Mouse (Mus musculus) liver, embryonic 13.5 days (tissue): ENCODE data around the gene Arhgap8. TPM values are rescaled to one million over a fixed set of nuclear protein-coding genes. Genes with fewer than 3 reads are reported as not detected.

Experiments used
- ATAC-seq: fragments of 200-750 bp; cut with Nextera tagmentation; 2 replicates; pipeline ENCODE4 v1.8.0; 2017; ENCODE audit warnings: low read depth, mild to moderate bottlenecking, moderate number of reproducible peaks, moderate library complexity
- DNase-seq: peaks from one replicate; pipeline ENCODE4 v3.0.0; 2022
- H3K27ac ChIP-seq: fragments of 300-500 bp; sonication (generic); 2 replicates; pipeline ENCODE4 v1.5.1; 2015; ENCODE audit warnings: moderate library complexity, mild to moderate bottlenecking, inconsistent platforms
- H3K27me3 ChIP-seq: fragments of 300-500 bp; sonication (generic); 2 replicates; pipeline ENCODE4 v1.6.1; 2015; ENCODE audit warnings: mild to moderate bottlenecking, inconsistent platforms
- H3K36me3 ChIP-seq: fragments of 300-500 bp; sonication (generic); 2 replicates; pipeline ENCODE4 v1.6.1; 2015; ENCODE audit warnings: mild to moderate bottlenecking, inconsistent platforms
- H3K4me1 ChIP-seq: fragments of 300-500 bp; sonication (generic); replicated peaks from 2 replicates; pipeline ENCODE4 v1.6.1; 2015; ENCODE audit warnings: inconsistent platforms
- H3K4me2 ChIP-seq: fragments of 300-500 bp; sonication (generic); 2 replicates; pipeline ENCODE4 v1.6.1; 2015; ENCODE audit warnings: inconsistent platforms, mild to moderate bottlenecking, moderate library complexity
- H3K4me3 ChIP-seq: fragments of 300-500 bp; sonication (generic); replicated peaks from 2 replicates; pipeline ENCODE4 v1.5.1; 2015; ENCODE audit warnings: mild to moderate bottlenecking, inconsistent platforms
- H3K9ac ChIP-seq: fragments of 300-500 bp; sonication (generic); 2 replicates; pipeline ENCODE4 v1.6.1; 2015; ENCODE audit warnings: mild to moderate bottlenecking, inconsistent platforms
- H3K9me3 ChIP-seq: fragments of 300-500 bp; sonication (generic); replicated peaks from 2 replicates; pipeline ENCODE4 v1.6.1; 2016; ENCODE audit warnings: inconsistent platforms
- WGBS: fragments of 180-500 bp; shearing (Covaris S2); methylation state at CpG from one replicate; pipeline ENCODE4 v1.1.7; 2015; ENCODE audit not compliant: insufficient replicate concordance; 5-methylcytosine and 5-hydroxymethylcytosine counted together
- polyA plus RNA-seq: library from polyadenylated mRNA; unstranded; fragments of >200 nt; fragmentation: Nextera tagmentation; extraction: Ambion mirVana; gene quantifications from 2 replicates; pipeline ENCODE4 v1.2.1, GENCODE M21; 2015

Gene Arhgap8
- polyA plus RNA-seq, 1 experiment from 2014 or later: 0.54 TPM

DNA sequence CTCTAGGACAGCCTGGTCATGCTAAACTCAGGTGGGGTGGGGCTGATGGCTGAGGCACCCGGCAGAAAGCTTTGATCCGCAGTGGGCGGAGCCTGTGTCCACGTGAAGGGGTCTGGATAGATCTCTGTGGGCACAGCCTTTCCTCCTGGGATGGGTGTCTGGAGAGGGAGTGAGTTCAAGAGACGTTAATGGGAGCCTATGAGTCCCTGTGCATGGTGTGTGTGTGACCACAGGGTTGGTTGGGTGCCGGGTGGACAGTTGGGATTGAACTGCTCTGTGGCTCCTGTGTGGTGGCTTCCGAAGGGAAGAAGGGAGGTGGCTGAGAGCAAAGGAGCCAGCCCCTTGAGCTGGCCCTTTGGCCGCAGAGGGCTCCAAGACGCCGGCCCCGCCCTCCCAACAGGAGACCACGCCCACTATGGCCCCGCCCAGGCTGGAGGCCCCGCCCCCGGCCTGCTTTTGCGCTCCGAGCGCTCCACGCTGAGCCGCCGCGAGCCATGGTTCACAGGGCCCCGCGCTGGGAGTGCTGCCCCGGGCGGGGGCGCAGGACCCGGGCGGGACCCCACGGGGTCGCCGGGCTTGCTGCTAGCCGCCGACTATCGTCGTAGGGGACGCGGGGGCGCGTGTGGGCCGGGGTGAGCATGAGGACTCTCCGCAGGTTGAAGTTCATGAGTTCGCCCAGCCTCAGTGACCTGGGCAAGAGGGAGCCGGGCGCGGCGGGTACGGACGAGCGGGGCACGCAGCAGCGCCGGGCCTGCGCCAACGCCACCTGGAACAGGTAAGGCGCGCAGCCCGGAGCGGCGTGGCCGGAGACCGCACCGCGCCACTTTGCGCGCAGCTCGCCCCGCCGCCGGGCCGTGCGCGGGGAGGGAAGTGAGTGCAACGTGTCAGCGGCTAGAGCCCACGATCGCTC lies 39.1 kb upstream of the Arhgap8 start:
- Histone ChIP-seq H3K9ac (peak overlapping the region; percentile 69), H3K4me3 (peak overlapping the region; percentile 67), H3K27me3 (peaks cover 13% of the 10 kb centered on the region; the same call in 1 of the 2 replicates), H3K9me3 (no peaks in the 10 kb centered on the region), H3K36me3 (no peaks in the 10 kb centered on the region), H3K27ac (peak overlapping the region; percentile 58; the same call in 1 of the 2 replicates), H3K4me2 (peak overlapping the region; percentile 78), H3K4me1 (peaks cover 36% of the 10 kb centered on the region)
- ATAC-seq: peak; percentile 71
- under 1% methylated on average over 71 of the region's 77 CpGs for WGBS
- peak; percentile 65 for DNase-seq

DNA sequence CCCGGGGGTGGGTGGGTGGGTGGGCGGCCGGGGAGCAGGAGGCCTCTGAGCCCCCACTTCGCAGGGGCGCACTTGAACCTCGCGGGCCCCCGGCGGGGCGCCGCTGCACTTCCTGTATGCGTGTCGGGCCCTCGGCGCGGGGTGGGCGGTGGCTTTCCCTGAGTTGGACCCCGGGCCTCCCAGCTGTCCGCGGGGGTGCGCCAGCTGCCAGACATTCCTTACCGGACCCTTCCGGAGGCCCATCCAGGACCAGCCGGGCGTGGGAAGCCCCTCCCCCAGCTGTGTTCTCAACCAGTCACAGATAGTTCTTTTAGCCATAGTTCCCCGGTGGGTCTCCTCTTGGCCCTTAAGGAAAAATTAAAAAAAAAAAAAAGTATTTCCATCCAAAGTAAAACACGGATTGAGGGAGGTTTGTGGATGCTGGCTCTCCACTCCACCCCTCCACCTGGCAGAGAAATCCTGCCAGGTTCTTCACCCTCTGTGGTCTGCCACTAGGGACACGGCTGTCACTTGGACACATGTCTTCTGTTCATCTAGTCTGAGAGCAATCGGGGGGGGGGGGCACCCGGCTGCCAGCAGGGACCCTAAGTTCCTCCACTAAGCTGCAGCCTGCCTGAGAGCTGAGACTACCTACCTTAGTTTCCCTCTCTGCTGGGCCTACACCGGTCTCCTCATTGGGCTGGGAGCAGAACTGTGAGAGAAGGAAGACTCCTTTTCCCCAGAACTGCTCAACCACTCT lies 38.2 kb upstream of the Arhgap8 start:
- Histone ChIP-seq H3K9me3 (no peaks in the 10 kb centered on the region), H3K9ac (peak overlapping the region; percentile 69), H3K4me2 (peak overlapping the region; percentile 78), H3K4me1 (peaks cover 41% of the 10 kb centered on the region), H3K27ac (peak overlapping the region; percentile 34; the same call in 1 of the 2 replicates), H3K36me3 (no peaks in the 10 kb centered on the region), H3K27me3 (peaks cover 13% of the 10 kb centered on the region; the same call in 1 of the 2 replicates), H3K4me3 (peak overlapping the region; percentile 67)
- WGBS: 4% methylated on average over 23 of the region's 31 CpGs
- DNase-seq (no peak), ATAC-seq (peak; percentile 16; the same call in 1 of the 2 replicates)

DNA sequence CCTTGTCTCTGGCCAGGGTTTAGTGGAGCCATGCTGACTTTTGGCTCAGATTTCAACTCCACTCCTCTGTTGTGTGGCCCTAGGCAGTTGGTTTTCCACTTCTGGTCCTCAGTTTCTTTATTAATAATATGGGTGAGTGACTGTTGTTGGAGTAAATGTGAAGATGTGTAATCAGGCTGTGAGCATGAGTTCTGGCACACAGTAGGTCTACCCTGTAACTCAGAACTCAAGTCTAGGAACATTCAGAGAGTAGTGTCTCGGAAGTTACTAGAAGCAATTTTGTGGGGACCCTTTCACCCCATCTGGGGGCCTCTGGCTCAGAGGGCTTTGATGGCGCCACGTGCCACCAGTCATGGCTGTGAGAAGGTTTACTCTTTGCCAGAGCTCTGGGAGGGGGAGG lies 37.6 kb upstream of the Arhgap8 start:
- Histone ChIP-seq H3K4me3 (peak overlapping the region; percentile 67), H3K27me3 (peaks cover 13% of the 10 kb centered on the region; the same call in 1 of the 2 replicates), H3K4me1 (peaks cover 41% of the 10 kb centered on the region), H3K9me3 (no peaks in the 10 kb centered on the region), H3K9ac (no peak overlapping the region), H3K27ac (peak overlapping the region; percentile 34; the same call in 1 of the 2 replicates), H3K4me2 (peak overlapping the region; percentile 78), H3K36me3 (no peaks in the 10 kb centered on the region)
- no peak for ATAC-seq
- WGBS: 64% methylated on average over 3 of the region's 3 CpGs
- no peak for DNase-seq

DNA sequence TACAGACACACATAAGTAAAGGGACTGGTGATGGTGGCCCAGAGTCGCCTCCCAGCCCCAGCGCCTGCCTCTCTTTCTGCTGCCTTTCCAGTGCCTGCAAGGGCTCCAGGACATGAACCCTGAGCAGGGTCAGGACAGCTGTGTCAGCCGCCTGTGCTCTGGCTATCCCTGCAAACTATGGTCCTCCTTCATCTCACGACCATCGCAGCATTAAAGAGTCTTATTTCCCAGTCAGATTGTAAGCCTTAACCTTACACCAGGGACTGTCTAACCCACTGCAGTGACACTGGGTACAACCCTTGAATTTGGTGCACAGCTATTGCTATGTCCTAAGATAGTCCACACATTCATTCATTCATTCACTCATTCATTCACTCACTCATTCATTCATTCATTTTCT lies 37.0 kb upstream of the Arhgap8 start:
- Histone ChIP-seq H3K4me3 (no peak overlapping the region), H3K27ac (no peak overlapping the region), H3K9me3 (no peaks in the 10 kb centered on the region), H3K27me3 (peaks cover 13% of the 10 kb centered on the region; the same call in 1 of the 2 replicates), H3K4me2 (no peak overlapping the region), H3K36me3 (no peaks in the 10 kb centered on the region), H3K9ac (no peak overlapping the region), H3K4me1 (peaks cover 44% of the 10 kb centered on the region)
- ATAC-seq: no peak
- DNase-seq: no peak
- WGBS: 65% methylated on average over 5 of the region's 5 CpGs

DNA sequence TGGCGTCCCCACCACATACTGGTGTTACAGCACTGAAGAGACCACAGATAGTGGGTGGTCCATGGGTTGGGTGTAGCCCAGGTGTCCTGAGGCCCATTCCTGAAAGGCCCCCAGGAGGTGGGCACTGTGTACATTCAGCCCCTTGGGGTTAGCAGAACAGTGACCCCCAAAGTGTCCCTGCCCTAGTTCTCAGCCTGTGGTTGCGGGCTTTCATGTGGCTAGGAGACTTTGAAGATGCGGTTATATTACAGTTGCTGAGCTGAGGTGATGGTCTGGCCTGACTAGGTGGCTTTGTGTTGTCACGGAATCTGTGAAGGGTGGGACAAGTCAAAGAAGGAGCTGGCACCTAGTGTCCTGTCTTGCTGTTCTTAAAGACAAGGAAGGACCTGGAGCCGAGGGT lies 35.3 kb upstream of the Arhgap8 start:
- H3K9me3 ChIP-seq: no peaks in the 10 kb centered on the region
- peaks cover 13% of the 10 kb centered on the region; the same call in 1 of the 2 replicates for H3K27me3 ChIP-seq
- ATAC-seq: no peak
- no peak overlapping the region for H3K9ac ChIP-seq
- peaks cover under 1% of the 10 kb centered on the region; the same call in 1 of the 2 replicates for H3K36me3 ChIP-seq
- H3K4me1 ChIP-seq: peaks cover 44% of the 10 kb centered on the region
- 56% methylated on average over 5 of the region's 5 CpGs for WGBS
- H3K4me2 ChIP-seq: no peak overlapping the region
- no peak overlapping the region for H3K27ac ChIP-seq
- H3K4me3 ChIP-seq: no peak overlapping the region
- no peak for DNase-seq

DNA sequence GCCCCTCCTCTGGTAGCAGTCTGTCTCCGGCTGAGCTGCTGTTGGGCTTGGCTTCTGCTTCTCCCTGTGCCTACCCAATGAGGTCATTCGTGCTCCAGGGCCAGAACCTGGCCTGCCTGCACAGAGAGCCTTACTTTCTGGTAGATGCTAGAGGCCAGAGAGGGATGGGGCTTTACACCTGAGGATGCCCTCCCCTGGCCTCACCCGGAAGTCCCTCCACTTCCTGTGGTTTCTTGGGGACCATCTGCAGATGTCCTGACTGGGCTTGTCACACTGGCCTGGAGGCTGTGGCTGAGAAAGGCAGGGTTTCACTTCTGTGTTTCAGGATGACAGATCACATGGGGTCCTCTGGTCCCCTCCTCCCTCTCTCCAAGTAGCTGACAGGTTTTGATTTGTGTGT lies 34.4 kb upstream of the Arhgap8 start:
- no peak for DNase-seq
- ATAC-seq: no peak

DNA sequence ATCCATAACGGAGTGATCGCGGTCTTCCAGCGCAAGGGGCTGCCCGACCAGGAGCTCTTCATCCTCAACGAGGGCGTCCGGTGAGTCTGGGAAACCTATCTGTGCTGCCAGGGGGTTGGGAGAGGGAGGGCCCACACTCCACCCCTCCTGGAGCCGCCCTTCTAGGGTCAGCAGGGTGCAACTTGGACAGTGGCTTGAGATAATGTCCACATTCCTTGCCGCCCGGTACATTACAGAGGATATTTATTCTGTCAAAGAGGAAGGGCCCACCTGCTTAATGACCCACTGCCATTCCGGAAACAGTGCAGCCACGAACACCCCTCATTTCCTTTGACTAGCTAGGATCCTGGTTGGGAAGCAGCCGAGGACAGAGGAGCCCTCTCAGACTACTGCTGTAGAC lies 31.9 kb upstream of the Arhgap8 start:
- 68% methylated on average over 14 of the region's 14 CpGs for WGBS
- DNase-seq (no peak), ATAC-seq (no peak)
- no peak overlapping the region for H3K4me2 ChIP-seq
- peaks cover 21% of the 10 kb centered on the region for H3K4me1 ChIP-seq
- no peak overlapping the region for H3K27ac ChIP-seq
- H3K9me3 ChIP-seq: no peaks in the 10 kb centered on the region
- H3K4me3 ChIP-seq: no peak overlapping the region
- peaks cover 26% of the 10 kb centered on the region for H3K36me3 ChIP-seq
- no peaks in the 10 kb centered on the region for H3K27me3 ChIP-seq
- H3K9ac ChIP-seq: no peak overlapping the region

More for the DNA sequence above, 34.4 kb upstream of the Arhgap8 start:
- no peak overlapping the region for H3K27ac ChIP-seq
- peaks cover 39% of the 10 kb centered on the region for H3K4me1 ChIP-seq
- no peak overlapping the region for H3K4me2 ChIP-seq
- WGBS: 16% methylated on average over 3 of the region's 3 CpGs
- H3K27me3 ChIP-seq: peaks cover 13% of the 10 kb centered on the region; the same call in 1 of the 2 replicates
- peaks cover 7% of the 10 kb centered on the region for H3K36me3 ChIP-seq
- H3K4me3 ChIP-seq: no peak overlapping the region
- no peak overlapping the region for H3K9ac ChIP-seq
- no peaks in the 10 kb centered on the region for H3K9me3 ChIP-seq

DNA sequence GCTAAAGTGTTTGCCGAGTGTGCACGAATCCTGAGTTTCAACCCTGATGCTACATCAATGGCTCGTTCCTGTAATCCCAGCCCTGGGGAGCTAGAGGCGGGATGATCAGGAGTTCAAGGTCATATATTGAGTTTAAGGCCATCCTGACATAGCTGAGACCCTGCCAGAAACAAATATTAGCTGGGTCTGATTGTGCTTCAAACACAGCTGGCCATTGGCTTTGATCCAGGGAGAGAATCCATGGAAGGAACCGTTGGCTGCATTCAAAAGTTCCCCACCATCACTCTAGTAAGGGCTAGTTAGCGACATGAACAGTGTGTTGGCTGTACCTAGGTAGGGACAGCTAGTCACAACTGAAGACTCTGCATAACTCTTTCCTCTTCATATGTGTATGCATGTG lies 30.5 kb upstream of the Arhgap8 start:
- Histone ChIP-seq H3K9ac (no peak overlapping the region), H3K4me1 (peaks cover 11% of the 10 kb centered on the region), H3K27ac (no peak overlapping the region), H3K4me3 (no peak overlapping the region), H3K27me3 (no peaks in the 10 kb centered on the region), H3K9me3 (no peaks in the 10 kb centered on the region), H3K36me3 (peaks cover 40% of the 10 kb centered on the region), H3K4me2 (no peak overlapping the region)
- ATAC-seq: no peak
- no peak for DNase-seq
- 70% methylated on average over 6 of the region's 6 CpGs for WGBS

DNA sequence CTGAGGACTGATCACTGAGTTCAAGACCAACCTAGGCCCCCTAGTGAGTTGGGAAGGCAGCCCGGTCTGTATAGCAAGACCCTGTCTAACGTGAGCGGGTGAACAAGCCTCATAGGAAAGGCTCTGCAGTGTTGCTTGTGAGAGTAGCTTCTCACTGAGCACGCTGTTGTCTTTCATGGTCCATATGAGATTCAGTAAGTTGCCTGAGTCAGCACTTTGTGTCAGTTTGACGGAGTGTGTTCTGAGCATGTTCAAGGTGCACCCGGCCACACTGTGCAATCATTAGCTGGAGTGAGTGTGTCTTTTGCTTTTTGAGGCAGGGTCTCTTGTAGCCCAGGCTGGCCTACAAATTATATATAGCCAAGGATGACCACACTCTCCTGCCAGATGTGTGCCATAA lies 28.3 kb upstream of the Arhgap8 start:
- Histone ChIP-seq H3K4me2 (no peak overlapping the region), H3K9ac (no peak overlapping the region), H3K27me3 (no peaks in the 10 kb centered on the region), H3K36me3 (peaks cover 40% of the 10 kb centered on the region), H3K27ac (no peak overlapping the region), H3K4me1 (0 out of 2 replicates have a peak, but pooled peaks cover 2% of the 10 kb centered on the region), H3K9me3 (no peaks in the 10 kb centered on the region), H3K4me3 (no peak overlapping the region)
- DNase-seq: no peak
- no peak for ATAC-seq
- WGBS: 77% methylated on average over 6 of the region's 6 CpGs

DNA sequence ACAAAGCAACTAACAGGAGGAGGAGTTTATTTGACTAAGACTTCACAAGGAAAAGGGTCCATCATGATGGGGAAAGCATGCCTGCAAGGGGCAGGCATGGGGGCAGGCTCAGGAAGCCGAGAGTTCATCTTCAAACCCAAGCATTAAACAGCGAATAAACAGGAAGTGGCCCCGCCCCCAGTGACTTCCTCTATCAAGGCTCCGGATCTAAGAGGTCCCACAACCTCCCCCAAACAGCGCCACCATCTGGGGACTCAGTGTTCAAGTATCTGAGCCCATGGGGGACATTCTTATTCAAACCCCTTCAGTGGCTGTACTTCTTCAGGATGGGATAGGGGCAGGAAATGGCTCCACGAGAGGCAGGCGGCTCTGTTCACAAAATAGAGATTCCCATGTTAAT lies 27.2 kb upstream of the Arhgap8 start:
- no peak for ATAC-seq

DNA sequence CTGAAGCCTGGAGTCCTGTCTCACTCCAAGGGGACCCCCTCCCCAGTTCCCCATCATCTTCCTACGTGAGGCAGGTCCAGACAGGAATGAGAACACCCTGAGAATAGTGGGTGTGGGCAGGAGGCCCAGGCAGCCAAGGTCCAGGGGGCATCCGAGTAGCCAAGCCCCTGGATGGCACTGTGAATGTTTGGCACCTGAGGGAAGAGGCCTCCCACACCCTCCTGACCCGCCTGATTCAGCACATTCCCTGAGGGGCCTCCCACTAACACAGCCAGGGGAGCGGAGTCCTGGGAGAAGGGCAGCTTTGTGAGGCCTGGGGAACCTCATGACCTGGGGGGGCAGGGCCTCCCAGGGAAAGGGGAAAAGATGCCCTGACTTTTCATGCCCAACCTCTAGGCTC lies 23.8 kb upstream of the Arhgap8 start:
- Histone ChIP-seq H3K9ac (no peak overlapping the region), H3K4me1 (no peaks in the 10 kb centered on the region), H3K9me3 (no peaks in the 10 kb centered on the region), H3K27ac (no peak overlapping the region), H3K4me2 (no peak overlapping the region), H3K4me3 (no peak overlapping the region), H3K36me3 (peaks cover 27% of the 10 kb centered on the region), H3K27me3 (no peaks in the 10 kb centered on the region)
- DNase-seq (no peak), ATAC-seq (no peak)
- WGBS: 66% methylated on average over 4 of the region's 4 CpGs

More for the DNA sequence above, 27.2 kb upstream of the Arhgap8 start:
- WGBS: 55% methylated on average over 7 of the region's 7 CpGs
- Histone ChIP-seq H3K4me3 (no peak overlapping the region), H3K4me2 (no peak overlapping the region), H3K27me3 (no peaks in the 10 kb centered on the region), H3K9ac (no peak overlapping the region), H3K4me1 (no peaks in the 10 kb centered on the region), H3K36me3 (peaks cover 40% of the 10 kb centered on the region), H3K9me3 (no peaks in the 10 kb centered on the region), H3K27ac (no peak overlapping the region)
- DNase-seq: no peak
